Mouse (Mus musculus): Measurements from ENCODE around the gene Ifnb1.

GRCm38 (mm10) chr4:88534903-88535302, 12.3 kb upstream of the Ifnb1 start:
- TF ChIP-seq CTCF (IDR thresholded peaks at IDR 0.05; ENCODE audit: low read depth, low read length) (no peak), POLR2A (IDR thresholded peaks at IDR 0.05; ENCODE audit: borderline replicate concordance, low read depth, low read length) (no peak)

Measured in bone marrow macrophage, adult 2 months (primary cell).